8 mouse cellular contexts compared by ENCODE assay signal in the genomic region with DNA sequence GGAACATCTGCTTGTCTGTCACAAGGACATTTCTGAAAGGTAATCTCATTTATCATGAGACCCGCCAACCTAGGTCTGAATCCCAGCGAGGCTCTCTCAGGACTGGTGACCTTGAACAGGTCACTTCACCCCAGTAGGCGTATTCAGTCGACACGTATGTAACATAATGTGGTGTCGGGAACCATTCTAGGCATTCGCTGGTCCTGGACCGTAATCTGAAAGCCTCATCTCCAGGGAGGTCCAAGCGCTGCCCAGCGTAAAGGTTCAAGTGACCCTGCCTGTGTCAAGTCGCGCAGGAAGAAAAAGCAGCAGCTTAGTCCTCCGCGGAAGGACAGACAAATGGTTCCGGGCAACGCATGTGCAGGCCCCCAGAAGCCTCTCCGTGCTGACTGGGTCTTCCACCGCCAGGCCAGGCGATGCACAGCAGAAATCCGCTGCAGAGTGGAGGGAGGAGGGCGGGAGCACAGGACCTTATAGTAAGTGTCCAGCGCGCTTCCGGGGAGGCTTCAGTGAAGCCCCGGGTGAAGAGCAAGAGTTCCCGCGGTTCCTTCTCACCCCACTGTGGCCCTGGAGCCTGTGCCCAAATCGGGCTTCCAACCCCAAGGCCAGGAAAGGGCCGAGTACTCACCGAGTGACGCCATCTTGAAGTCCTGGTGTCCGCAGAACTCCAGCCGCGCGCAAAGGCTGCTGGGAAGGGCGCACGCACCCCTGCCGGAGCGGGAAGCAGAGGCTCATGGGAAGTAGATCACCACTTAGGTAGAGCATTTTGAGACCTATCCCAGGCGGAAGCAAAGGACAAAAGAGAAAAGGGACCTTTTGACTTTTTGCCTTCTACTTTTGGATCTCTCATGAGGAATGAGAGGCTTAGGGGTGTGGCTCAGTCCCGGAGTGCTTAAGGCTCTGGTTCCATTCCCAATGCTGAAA. TPM values are rescaled to one million over a fixed set of nuclear protein-coding genes. Genes with fewer than 3 reads are reported as not detected.
DNase-seq lines count a peak whose midpoint lies in the region; ATAC-seq and TF ChIP-seq lines count a peak whose summit lies in the region.

No protein-coding gene starts in this region.

- peaks cover 40% of the 10 kb centered on the region for H3K36me3 ChIP-seq in forebrain, postnatal 0 days (ENCODE audit: insufficient read depth)
- H3K36me3 ChIP-seq in lung, embryonic 14.5 days (ENCODE audit: insufficient read depth) = peaks cover 39% of the 10 kb centered on the region

- H3K9ac ChIP-seq in forebrain, postnatal 0 days = peak overlapping the region; percentile 97
- peak overlapping the region; percentile 96 for H3K9ac ChIP-seq in lung, embryonic 14.5 days

- H3K9me3 ChIP-seq in forebrain, postnatal 0 days (ENCODE audit: low read length) = no peaks in the 10 kb centered on the region
- no peaks in the 10 kb centered on the region for H3K9me3 ChIP-seq in lung, embryonic 14.5 days (ENCODE audit: low read depth, low read length)

- peak overlapping the region; percentile 78 for H3K27ac ChIP-seq in cerebellum, adult 2 months (ENCODE audit: insufficient read depth, low read length)
- H3K27ac ChIP-seq in forebrain, postnatal 0 days (ENCODE audit: low read depth, low read length) = peak overlapping the region; percentile 88
- H3K27ac ChIP-seq in lung, embryonic 14.5 days (ENCODE audit: low read depth) = peak overlapping the region; percentile 92

- H3K4me2 ChIP-seq in forebrain, postnatal 0 days (ENCODE audit: low read depth) = peak overlapping the region; percentile 84
- peak overlapping the region; percentile 96 for H3K4me2 ChIP-seq in lung, embryonic 14.5 days

- H3K4me1 ChIP-seq in cerebellum, adult 2 months (ENCODE audit: control insufficient read depth, insufficient read depth, low read length) = peaks cover 5% of the 10 kb centered on the region; the same call in 1 of the 2 replicates
- H3K4me1 ChIP-seq in forebrain, postnatal 0 days (ENCODE audit: insufficient read depth) = peaks cover 14% of the 10 kb centered on the region; the same call in 1 of the 2 replicates
- H3K4me1 ChIP-seq in lung, embryonic 14.5 days (ENCODE audit: insufficient read depth) = peaks cover 2% of the 10 kb centered on the region; the same call in 1 of the 2 replicates

- no peaks in the 10 kb centered on the region for H3K27me3 ChIP-seq in cerebellum, adult 2 months (ENCODE audit: control insufficient read depth, insufficient read depth, low read length)
- no peaks in the 10 kb centered on the region for H3K27me3 ChIP-seq in forebrain, postnatal 0 days (ENCODE audit: insufficient read depth, low read length)
- H3K27me3 ChIP-seq in lung, embryonic 14.5 days (ENCODE audit: insufficient read depth, low read length) = no peaks in the 10 kb centered on the region

- peak; percentile 92 for ATAC-seq in forebrain, postnatal 0 days
- peak; percentile 88 for ATAC-seq in lung, embryonic 14.5 days (ENCODE audit: insufficient read depth)
- peak; percentile 94 for ATAC-seq in neutrophil, adult 5-6 weeks (ENCODE audit: extremely low read depth, insufficient number of reproducible peaks, low FRiP score, poor library complexity, severe bottlenecking)

- TF ChIP-seq POLR2A in cerebellum, adult 2 months (IDR thresholded peaks at IDR 0.05; ENCODE audit: borderline replicate concordance, insufficient read depth, low read length) = peak; percentile 63; the same call in 1 of the 2 replicates

- no peak for TF ChIP-seq CTCF in cerebellum, adult 2 months (IDR thresholded peaks at IDR 0.05; ENCODE audit: borderline replicate concordance, insufficient read depth, low read depth, low read length)
- no peak for TF ChIP-seq CTCF in forebrain, postnatal 0 days (IDR thresholded peaks at IDR 0.05; ENCODE audit: low read depth)
- TF ChIP-seq CTCF in lung, embryonic 14.5 days (IDR thresholded peaks at IDR 0.05; ENCODE audit: low read depth) = no peak

- peak overlapping the region; percentile 88 for H3K4me3 ChIP-seq in cerebellum, adult 2 months (replicated peaks; ENCODE audit: insufficient read depth, low read depth, low read length)
- H3K4me3 ChIP-seq in forebrain, postnatal 0 days (ENCODE audit: low read depth, low read length) = peak overlapping the region; percentile 77
- peak overlapping the region; percentile 90 for H3K4me3 ChIP-seq in lung, embryonic 14.5 days (ENCODE audit: low read depth, low read length)

- peak; percentile 71 for DNase-seq in MEL-GATA-1-ER (ENCODE audit: extremely low read depth, low read depth)
- peak; percentile 93 for DNase-seq in cerebellum, adult 2 months
- DNase-seq in forebrain, postnatal 0 days = peak; percentile 93
- peak; percentile 93 for DNase-seq in heart, postnatal 4 days
- DNase-seq in layer of hippocampus, adult 8-10 months (ENCODE audit: low spot score in 2 of 2) = peak; percentile 85 to 89
- peak; percentile 94 for DNase-seq in lung, embryonic 14.5 days
- DNase-seq in testis, postnatal 14 days (ENCODE audit: low spot score) = peak; percentile 89

- WGBS in cerebellum, adult 2 months = under 1% methylated on average over 41 of the region's 41 CpGs
- WGBS in forebrain, postnatal 0 days = 2% methylated on average over 41 of the region's 41 CpGs
- under 1% methylated on average over 41 of the region's 41 CpGs for WGBS in lung, embryonic 14.5 days

RNA-seq across cellular contexts. Expression of gene Atp5j2, which starts 0.7 kb away (rescaled TPM):
- 438 and 445 TPM in 2 replicates for polyA plus RNA-seq in cerebellum, adult 2 months (2012; rRNA removed)
- total RNA-seq in forebrain, postnatal 0 days (2014; rRNA removed) = 139 and 295 TPM in 2 replicates
- 570 and 702 TPM in 2 replicates for polyA plus RNA-seq in forebrain, postnatal 0 days (2015; fragmentation: Nextera tagmentation; extraction: Ambion mirVana)
- 100 to 1,000 TPM; 760 to 785 TPM for total RNA-seq in heart, postnatal 4 days (2021)
- total RNA-seq in layer of hippocampus, adult 8-10 months (2022) = 100 to 1,000 TPM; 217 to 378 (median 300) TPM
- 564 and 578 TPM in 2 replicates for polyA plus RNA-seq in lung, embryonic 14.5 days (2014; fragmentation: Nextera tagmentation; extraction: Ambion mirVana)
- 71.6 and 81.6 TPM in 2 replicates for total RNA-seq in neutrophil, adult 5-6 weeks (2017)

RNA-seq across cellular contexts. Expression of gene Zkscan14, which starts 10.5 kb away (rescaled TPM):
- 9.9 and 10.3 TPM in 2 replicates for polyA plus RNA-seq in cerebellum, adult 2 months (2012; rRNA removed)
- 15.6 and 16.0 TPM in 2 replicates for total RNA-seq in forebrain, postnatal 0 days (2014; rRNA removed)
- 11.7 TPM in 2 replicates for polyA plus RNA-seq in forebrain, postnatal 0 days (2015; fragmentation: Nextera tagmentation; extraction: Ambion mirVana)
- 1 to 10 TPM; 4.1 to 4.6 TPM for total RNA-seq in heart, postnatal 4 days (2021)
- total RNA-seq in layer of hippocampus, adult 8-10 months (2022) = 10 to 100 TPM; 11.9 to 14.0 (median 12.9) TPM
- 7.0 and 7.5 TPM in 2 replicates for polyA plus RNA-seq in lung, embryonic 14.5 days (2014; fragmentation: Nextera tagmentation; extraction: Ambion mirVana)
- total RNA-seq in neutrophil, adult 5-6 weeks (2017) = 39.6 and 44.0 TPM in 2 replicates

RNA-seq across cellular contexts. Expression of gene Zkscan5, which starts 13.2 kb away (rescaled TPM):
- 11.0 and 11.2 TPM in 2 replicates for polyA plus RNA-seq in cerebellum, adult 2 months (2012; rRNA removed)
- total RNA-seq in forebrain, postnatal 0 days (2014; rRNA removed) = 16.2 and 18.6 TPM in 2 replicates
- 11.3 and 12.2 TPM in 2 replicates for polyA plus RNA-seq in forebrain, postnatal 0 days (2015; fragmentation: Nextera tagmentation; extraction: Ambion mirVana)
- 10 to 100 TPM; 16.5 to 17.7 TPM for total RNA-seq in heart, postnatal 4 days (2021)
- 10 to 100 TPM; 10.2 to 12.4 (median 10.6) TPM for total RNA-seq in layer of hippocampus, adult 8-10 months (2022)
- polyA plus RNA-seq in lung, embryonic 14.5 days (2014; fragmentation: Nextera tagmentation; extraction: Ambion mirVana) = 12.9 and 13.4 TPM in 2 replicates
- total RNA-seq in neutrophil, adult 5-6 weeks (2017) = 6.6 and 8.5 TPM in 2 replicates

RNA-seq across cellular contexts. Expression of gene Cpsf4, which starts 24.1 kb away (rescaled TPM):
- polyA plus RNA-seq in cerebellum, adult 2 months (2012; rRNA removed) = 40.7 and 40.9 TPM in 2 replicates
- 47.9 and 52.7 TPM in 2 replicates for total RNA-seq in forebrain, postnatal 0 days (2014; rRNA removed)
- polyA plus RNA-seq in forebrain, postnatal 0 days (2015; fragmentation: Nextera tagmentation; extraction: Ambion mirVana) = 38.1 and 39.2 TPM in 2 replicates
- 10 to 100 TPM; 16.6 to 17.5 TPM for total RNA-seq in heart, postnatal 4 days (2021)
- 10 to 100 TPM; 24.9 to 30.7 (median 25.6) TPM for total RNA-seq in layer of hippocampus, adult 8-10 months (2022)
- polyA plus RNA-seq in lung, embryonic 14.5 days (2014; fragmentation: Nextera tagmentation; extraction: Ambion mirVana) = 36.5 and 42.3 TPM in 2 replicates
- 31.9 and 36.5 TPM in 2 replicates for total RNA-seq in neutrophil, adult 5-6 weeks (2017)

RNA-seq across cellular contexts. Expression of gene Ptcd1, which starts 24.2 kb away (rescaled TPM):
- 20.2 and 22.4 TPM in 2 replicates for polyA plus RNA-seq in cerebellum, adult 2 months (2012; rRNA removed)
- total RNA-seq in forebrain, postnatal 0 days (2014; rRNA removed) = 30.1 and 32.6 TPM in 2 replicates
- polyA plus RNA-seq in forebrain, postnatal 0 days (2015; fragmentation: Nextera tagmentation; extraction: Ambion mirVana) = 20.4 and 21.7 TPM in 2 replicates
- 10 to 100 TPM; 18.6 to 21.7 TPM for total RNA-seq in heart, postnatal 4 days (2021)
- total RNA-seq in layer of hippocampus, adult 8-10 months (2022) = 10 to 100 TPM; 19.1 to 28.7 (median 24.0) TPM
- 13.0 and 14.4 TPM in 2 replicates for polyA plus RNA-seq in lung, embryonic 14.5 days (2014; fragmentation: Nextera tagmentation; extraction: Ambion mirVana)
- 20.3 and 20.8 TPM in 2 replicates for total RNA-seq in neutrophil, adult 5-6 weeks (2017)

Comparison
In these comparisons a context has a peak if more than half of its experiments do, and no peak if none do; other contexts are left out.
1. Peak in every context shown above with its lines: DNase-seq, ATAC-seq, H3K4me3 ChIP-seq and H3K27ac ChIP-seq.